ENCODE assay signal across 8 mouse cellular contexts in the genomic region with DNA sequence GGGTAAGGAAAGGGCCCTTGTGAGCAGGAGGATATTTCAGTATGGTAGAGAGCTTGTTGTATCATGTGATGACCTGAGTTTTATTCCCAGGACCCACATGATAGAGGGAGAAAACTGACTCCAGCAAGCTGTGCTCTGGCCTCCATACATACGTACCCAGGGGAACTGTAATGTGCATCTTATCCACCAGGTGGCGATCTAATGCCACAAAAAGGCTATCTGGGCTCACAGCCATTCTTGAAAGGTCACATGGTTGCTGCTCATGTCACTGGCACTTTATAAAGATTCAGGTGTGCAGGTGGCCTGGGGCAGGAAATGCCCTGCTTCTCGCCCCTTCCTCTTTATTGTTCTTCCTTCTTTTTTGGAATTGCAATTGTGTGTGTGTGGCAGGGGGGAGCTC. TPM values are rescaled to one million over a fixed set of nuclear protein-coding genes. Genes with fewer than 3 reads are reported as not detected.
DNase-seq lines count a peak whose midpoint lies in the region; ATAC-seq lines count a peak whose summit lies in the region.

No protein-coding gene starts in this region.

- no peak overlapping the region for H3K4me3 ChIP-seq in forebrain, embryonic 14.5 days (ENCODE audit: low read depth, low read length)

- peak; percentile 57 for DNase-seq in Muller cell, postnatal 12 days (ENCODE audit: inconsistent ontology term)
- peak; percentile 71 for DNase-seq in c-Kit-positive CD71-negative TER-119-negative erythroid progenitor cells, embryonic 14.5 days (ENCODE audit: low read depth)
- DNase-seq in forebrain, embryonic 14.5 days (ENCODE audit: low spot score) = peak; percentile 89
- DNase-seq in heart, postnatal 36 days = peak; percentile 83
- peak; percentile 87 to 88 for DNase-seq in layer of hippocampus, postnatal 10 days (ENCODE audit: low spot score in 2 of 2)
- peak; percentile 74 for DNase-seq in lung, postnatal 25 days (ENCODE audit: low spot score)
- peak; percentile 80 to 84 for DNase-seq in right cerebral cortex, postnatal 10 days (ENCODE audit: low spot score in 2 of 2)

- no peak overlapping the region for H3K9ac ChIP-seq in forebrain, embryonic 14.5 days (ENCODE audit: low read length)

- peak; percentile 43 for ATAC-seq in forebrain, embryonic 14.5 days
- ATAC-seq in erythroblast, adult 5-6 weeks (replicated peaks; ENCODE audit: low FRiP score, poor library complexity, severe bottlenecking) = no peak

- no peaks in the 10 kb centered on the region for H3K4me1 ChIP-seq in forebrain, embryonic 14.5 days (ENCODE audit: control insufficient read depth, insufficient read depth, low read length)

- H3K27ac ChIP-seq in forebrain, embryonic 14.5 days (ENCODE audit: low read depth, low read length) = no peak overlapping the region

- 2% methylated on average over 3 of the region's 3 CpGs for WGBS in forebrain, embryonic 14.5 days

- intact Hi-C loops in heart, postnatal 36 days (cut with DNase I) = loop anchor here (5.0 to 10.0 kb wide), 3 partner anchors 375 to 590 kb away; no protein-coding TSS in a partner anchor

- H3K4me2 ChIP-seq in forebrain, embryonic 14.5 days (ENCODE audit: low read length) = no peak overlapping the region

- 0 out of 2 replicates have a peak, but pooled peaks cover 4% of the 10 kb centered on the region for H3K27me3 ChIP-seq in forebrain, embryonic 14.5 days (replicated peaks; ENCODE audit: control insufficient read depth, insufficient read depth, low read length)

- H3K36me3 ChIP-seq in forebrain, embryonic 14.5 days (ENCODE audit: control insufficient read depth, insufficient read depth, low read length) = no peaks in the 10 kb centered on the region

- no peaks in the 10 kb centered on the region for H3K9me3 ChIP-seq in forebrain, embryonic 14.5 days (replicated peaks; ENCODE audit: control insufficient read depth, low read length)

RNA-seq across cellular contexts. Expression of a gene that starts 34.1 kb away (rescaled TPM):
- polyA plus RNA-seq in forebrain, embryonic 14.5 days (2014; fragmentation: Nextera tagmentation; extraction: Ambion mirVana) = 3.3 and 4.1 TPM in 2 replicates
- 1 to 10 TPM; 1.0 to 2.0 TPM for total RNA-seq in heart, postnatal 36 days (2021)
- total RNA-seq in layer of hippocampus, postnatal 10 days (2021) = 1 to 10 TPM; 5.6 to 6.8 TPM
- not detected in 2 replicates for total RNA-seq in erythroblast, adult 5-6 weeks (2015; ENCODE audit: low replicate concordance)
- total RNA-seq in erythroblast, adult 5-6 weeks (2017; ENCODE audit: low replicate concordance) = not detected in 2 replicates
